Mouse (Mus musculus) stomach, postnatal 0 days (tissue): ENCODE measurements around the gene Gabpb1. TPM values are rescaled to one million over a fixed set of nuclear protein-coding genes. Genes with fewer than 3 reads are reported as not detected.

Experiments
- ATAC-seq: fragments of 200-750 bp; cut with Nextera tagmentation; 2 replicates; pipeline ENCODE4 v1.8.0; 2017; ENCODE audit not compliant: low FRiP score, low TSS enrichment
- DNase-seq: peaks from one replicate; pipeline ENCODE4 v3.0.0-alpha.2; 2016; ENCODE audit warnings: low spot score
- H3K27ac ChIP-seq: fragments of 300-500 bp; sonication (generic); replicated peaks from 2 replicates; pipeline ENCODE4 v1.5.1; 2014; ENCODE audit warnings: mild to moderate bottlenecking, control low read depth
- H3K27me3 ChIP-seq: fragments of 300-500 bp; sonication (generic); 2 replicates; pipeline ENCODE4 v1.6.1; 2014; ENCODE audit warnings: low read length; ENCODE audit not compliant: control insufficient read depth, insufficient read depth
- H3K36me3 ChIP-seq: fragments of 300-500 bp; sonication (generic); 2 replicates; pipeline ENCODE4 v1.6.1; 2014; ENCODE audit warnings: low read length, mixed read lengths; ENCODE audit not compliant: control insufficient read depth, insufficient read depth
- H3K4me1 ChIP-seq: fragments of 300-500 bp; sonication (generic); replicated peaks from 2 replicates; pipeline ENCODE4 v1.6.1; 2014; ENCODE audit warnings: antibody characterized with exemption; ENCODE audit not compliant: control insufficient read depth, insufficient read depth
- H3K4me2 ChIP-seq: fragments of 300-500 bp; sonication (generic); replicated peaks from 2 replicates; pipeline ENCODE4 v1.6.1; 2014; ENCODE audit warnings: low read depth, mild to moderate bottlenecking, control low read depth, moderate library complexity
- H3K4me3 ChIP-seq: fragments of 300-500 bp; sonication (generic); 2 replicates; pipeline ENCODE4 v1.5.1; 2014; ENCODE audit warnings: low read depth, low read length, control low read depth
- H3K9ac ChIP-seq: fragments of 300-500 bp; sonication (generic); 2 replicates; pipeline ENCODE4 v1.6.1; 2014; ENCODE audit warnings: mild to moderate bottlenecking, low read length, control low read depth, mixed read lengths
- H3K9me3 ChIP-seq: fragments of 300-500 bp; sonication (generic); 2 replicates; pipeline ENCODE4 v1.6.1; 2016; ENCODE audit warnings: low read length; ENCODE audit not compliant: control insufficient read depth
- CTCF ChIP-seq: IDR thresholded peaks from 2 replicates; pipeline ENCODE4 v1.5.1; 2016; ENCODE audit warnings: antibody characterized with exemption, low read depth, mild to moderate bottlenecking, moderate library complexity
- EP300 ChIP-seq: optimal IDR thresholded peaks from 2 replicates; pipeline ENCODE3; 2016; ENCODE audit warnings: antibody characterized with exemption
- WGBS: fragments of 180-500 bp; shearing (Covaris S2); extraction: QIAGEN DNeasy Blood & Tissue Kit; methylation state at CpG from one replicate; pipeline ENCODE4 v1.1.7; 2014; 5-methylcytosine and 5-hydroxymethylcytosine counted together
- polyA plus RNA-seq: library from polyadenylated mRNA; unstranded; fragments of >200 nt; fragmentation: Nextera tagmentation; extraction: Ambion mirVana; gene quantifications from 2 replicates; pipeline ENCODE4 v1.2.1, GENCODE M21; 2015

Gabpb1 gene
- polyA plus RNA-seq, 1 experiment from 2014 or later, result 17.1 TPM

GRCm38 (mm10) chr2:126593831-126594610 lies 82.1 kb downstream of the Gabpb1 start:
- H3K9me3 ChIP-seq, result no peaks in the 10 kb centered on the region
- 25% methylated on average over 26 of the region's 26 CpGs for WGBS
- TF ChIP-seq EP300 (no peak), CTCF (peak; percentile 94)
- H3K36me3 ChIP-seq, result no peaks in the 10 kb centered on the region
- peak overlapping the region; percentile 43; the same call in 1 of the 2 replicates for H3K9ac ChIP-seq
- H3K4me2 ChIP-seq, result peak overlapping the region; percentile 55
- no peaks in the 10 kb centered on the region for H3K27me3 ChIP-seq
- H3K4me3 ChIP-seq, result peak overlapping the region; percentile 24
- no peak overlapping the region for H3K27ac ChIP-seq
- ATAC-seq, result no peak; the same call in 1 of the 2 replicates
- DNase-seq, result peak; percentile 79
- no peaks in the 10 kb centered on the region for H3K4me1 ChIP-seq

GRCm38 (mm10) chr2:126591304-126591703 lies 84.8 kb downstream of the Gabpb1 start:
- H3K36me3 ChIP-seq, result no peaks in the 10 kb centered on the region
- no peak overlapping the region for H3K4me3 ChIP-seq
- ATAC-seq (no peak), DNase-seq (no peak)
- no peak overlapping the region for H3K27ac ChIP-seq
- H3K27me3 ChIP-seq, result no peaks in the 10 kb centered on the region
- TF ChIP-seq EP300 (no peak), CTCF (no peak)
- H3K4me2 ChIP-seq, result no peak overlapping the region
- no peaks in the 10 kb centered on the region for H3K9me3 ChIP-seq
- no peak overlapping the region for H3K9ac ChIP-seq
- 87% methylated on average over 4 of the region's 4 CpGs for WGBS
- H3K4me1 ChIP-seq, result no peaks in the 10 kb centered on the region

GRCm38 (mm10) chr2:126587468-126587867 lies 88.7 kb downstream of the Gabpb1 start:
- H3K4me2 ChIP-seq, result no peak overlapping the region
- H3K9ac ChIP-seq, result no peak overlapping the region
- H3K9me3 ChIP-seq, result no peaks in the 10 kb centered on the region
- ATAC-seq, result no peak
- no peak overlapping the region for H3K27ac ChIP-seq
- TF ChIP-seq CTCF (no peak), EP300 (no peak)
- no peaks in the 10 kb centered on the region for H3K36me3 ChIP-seq
- WGBS, result 78% methylated on average over 3 of the region's 3 CpGs
- DNase-seq, result no peak
- H3K4me3 ChIP-seq, result no peak overlapping the region
- no peaks in the 10 kb centered on the region for H3K4me1 ChIP-seq
- H3K27me3 ChIP-seq, result no peaks in the 10 kb centered on the region

GRCm38 (mm10) chr2:126584621-126585369 lies 91.3 kb downstream of the Gabpb1 start:
- no peak overlapping the region for H3K4me3 ChIP-seq
- no peak for DNase-seq
- 63% methylated on average over 8 of the region's 8 CpGs for WGBS
- H3K36me3 ChIP-seq, result no peaks in the 10 kb centered on the region
- H3K9ac ChIP-seq, result no peak overlapping the region
- no peak overlapping the region for H3K4me2 ChIP-seq
- no peak overlapping the region for H3K27ac ChIP-seq
- no peak for ATAC-seq
- no peaks in the 10 kb centered on the region for H3K27me3 ChIP-seq
- no peak for TF ChIP-seq CTCF
- TF ChIP-seq EP300, result no peak
- H3K4me1 ChIP-seq, result no peaks in the 10 kb centered on the region
- H3K9me3 ChIP-seq, result no peaks in the 10 kb centered on the region

- 69% methylated on average over 6 of the region's 6 CpGs for WGBS
- Histone ChIP-seq H3K4me1 (no peaks in the 10 kb centered on the region), H3K36me3 (no peaks in the 10 kb centered on the region), H3K4me2 (no peak overlapping the region), H3K9ac (no peak overlapping the region), H3K27me3 (no peaks in the 10 kb centered on the region), H3K9me3 (no peaks in the 10 kb centered on the region), H3K4me3 (no peak overlapping the region), H3K27ac (no peak overlapping the region)
- TF ChIP-seq CTCF (no peak), EP300 (no peak)
- ATAC-seq (no peak), DNase-seq (no peak)
Measured at GRCm38 (mm10) chr2:126583960-126584359, 92.2 kb downstream of the Gabpb1 start.

- Histone ChIP-seq H3K4me2 (no peak overlapping the region), H3K4me1 (no peaks in the 10 kb centered on the region), H3K27me3 (no peaks in the 10 kb centered on the region), H3K9me3 (no peaks in the 10 kb centered on the region), H3K4me3 (no peak overlapping the region), H3K27ac (no peak overlapping the region), H3K36me3 (no peaks in the 10 kb centered on the region), H3K9ac (no peak overlapping the region)
- ATAC-seq (no peak), DNase-seq (no peak)
- no peak for TF ChIP-seq EP300
- WGBS, result 87% methylated on average over 1 of the region's 1 CpGs
Measured at GRCm38 (mm10) chr2:126579282-126579681, 96.9 kb downstream of the Gabpb1 start.

Other genes starting within 250 kb of the Gabpb1 start
- 0.07 TPM in 2 replicates for gene Atp8b4, start 175.7 kb downstream of the Gabpb1 start, polyA plus RNA-seq
- gene Slc27a2, start 123.9 kb downstream of the Gabpb1 start, polyA plus RNA-seq, result 1.1 and 2.4 TPM in 2 replicates
- gene Hdc, start 57.0 kb downstream of the Gabpb1 start, polyA plus RNA-seq, result 2.9 and 3.4 TPM in 2 replicates
- gene Usp8, start 31.0 kb upstream of the Gabpb1 start, polyA plus RNA-seq, result 19.1 and 19.2 TPM in 2 replicates
- gene Usp50, start 107.1 kb upstream of the Gabpb1 start, polyA plus RNA-seq, result 2.1 and 2.3 TPM in 2 replicates
- 18.6 and 22.4 TPM in 2 replicates for gene Trpm7, start 199.9 kb upstream of the Gabpb1 start, polyA plus RNA-seq